Mouse (Mus musculus) kidney, adult 11 months (tissue): ENCODE results near the gene Ccdc174.

Source experiments
- DNase-seq: peaks from one replicate; pipeline ENCODE4 v3.0.0; 2022

The Ccdc174 gene

DNA sequence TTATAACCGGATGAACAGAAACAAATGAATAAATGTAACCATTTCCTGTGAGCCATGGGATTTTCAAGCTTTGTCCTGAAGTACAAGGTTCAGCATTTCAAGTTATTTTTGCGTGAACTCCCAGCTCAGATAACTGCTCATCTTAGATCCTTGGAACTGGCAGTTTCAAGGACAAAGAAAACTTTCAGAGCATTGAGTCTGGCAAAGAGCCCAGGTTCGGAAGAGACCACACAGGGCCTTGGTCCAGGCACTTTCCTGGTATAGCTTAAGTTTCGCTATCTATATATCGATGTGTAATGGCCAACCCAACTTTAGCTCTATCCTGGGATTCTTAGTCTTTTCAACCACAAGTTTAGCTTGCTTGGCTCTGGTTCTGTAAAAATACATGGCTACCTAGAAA lies 53.4 kb downstream of the Ccdc174 start:
- DNase-seq = no peak

GRCm38 (mm10) chr6:91938491-91938890 lies 60.6 kb downstream of the Ccdc174 start:
- DNase-seq = no peak

- DNase-seq = no peak
These were observed 70.6 kb downstream of the Ccdc174 start for GRCm38 (mm10) chr6:91948426-91948825.
